Mouse (Mus musculus) hematopoietic stem cell, adult 5-6 weeks (primary cell): ENCODE results near the gene Ilvbl. TPM values are rescaled to one million over a fixed set of nuclear protein-coding genes. Genes with fewer than 3 reads are reported as not detected.
A peak's percentile ranks its signal among the peaks of the same experiment; 100 is the strongest.
"Not testable (repeated sequence)": the region's sequence is repeated elsewhere in the genome, so short reads cannot be mapped to it uniquely, and the experiment has no call there.

Source experiments
- ATAC-seq, 2 experiments: fragments of 125-278 bp in 1 of 2; replicated peaks in 1 of 2; 2 replicates each; pipeline ENCODE4 v1.8.0; 2016 to 2017; ENCODE audit warnings: inconsistent platforms in 2 of 2, mild to moderate bottlenecking in 2 of 2, moderate number of reproducible peaks in 2 of 2, low read depth in 1 of 2, moderate TSS enrichment in 1 of 2; ENCODE audit not compliant: low FRiP score in 2 of 2, poor library complexity in 2 of 2, severe bottlenecking in 2 of 2, insufficient read depth in 1 of 2, low TSS enrichment in 1 of 2
- total RNA-seq: library from RNA; stranded (forward); fragments of 172-1452, 232-1000 nt; gene quantifications from 2 replicates; pipeline ENCODE4 v1.2.3, GENCODE M21; 2017

Ilvbl gene
- total RNA-seq, 1 experiment from 2014 or later: 14.7 TPM

DNA sequence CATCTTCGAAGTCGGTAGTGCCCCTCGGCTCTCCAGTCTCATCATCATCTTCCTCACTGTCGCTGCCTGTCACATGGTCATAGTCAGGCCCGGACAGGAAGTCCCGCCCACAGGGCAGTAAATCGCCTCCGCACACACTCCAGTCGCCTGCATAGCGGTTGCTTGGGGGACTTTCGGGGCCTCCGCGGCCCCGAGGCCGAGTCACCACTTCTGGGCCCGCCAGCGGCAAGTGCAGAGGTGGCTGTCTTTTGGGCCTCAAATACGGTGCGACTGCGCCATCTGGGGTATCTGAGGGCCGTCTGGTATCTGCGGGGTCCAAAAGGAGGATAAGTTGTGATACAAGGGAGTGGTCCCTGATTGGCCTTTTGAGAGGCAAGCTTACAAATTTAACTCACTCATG, 11.5 kb downstream of the Ilvbl start:
- no peak for ATAC-seq

- ATAC-seq: no peak
These were observed 11.9 kb downstream of the Ilvbl start for GRCm38 (mm10) chr10:78586026-78586425.

DNA sequence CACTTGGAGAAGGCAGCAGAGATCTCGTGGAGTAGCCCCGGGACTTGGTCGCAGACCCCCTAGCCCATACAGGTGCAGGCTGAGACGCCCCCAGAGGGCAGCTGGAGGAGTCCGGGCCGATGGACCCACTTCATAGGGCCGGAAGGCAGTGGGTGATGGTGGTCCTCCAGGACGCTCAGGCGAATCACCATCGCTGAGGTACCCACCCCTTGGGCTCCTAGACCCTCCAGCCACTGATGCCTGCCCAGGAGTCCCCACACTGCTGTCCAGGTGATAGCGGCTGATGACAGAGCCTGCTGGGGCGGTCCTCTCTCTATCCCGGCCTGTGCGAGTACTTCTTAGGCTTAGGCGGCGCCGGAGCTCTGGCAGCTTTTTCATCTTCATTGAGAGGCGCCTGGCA, 15.1 kb downstream of the Ilvbl start:
- ATAC-seq: no peak

GRCm38 (mm10) chr10:78589901-78590300, 15.8 kb downstream of the Ilvbl start:
- ATAC-seq: no peak

DNA sequence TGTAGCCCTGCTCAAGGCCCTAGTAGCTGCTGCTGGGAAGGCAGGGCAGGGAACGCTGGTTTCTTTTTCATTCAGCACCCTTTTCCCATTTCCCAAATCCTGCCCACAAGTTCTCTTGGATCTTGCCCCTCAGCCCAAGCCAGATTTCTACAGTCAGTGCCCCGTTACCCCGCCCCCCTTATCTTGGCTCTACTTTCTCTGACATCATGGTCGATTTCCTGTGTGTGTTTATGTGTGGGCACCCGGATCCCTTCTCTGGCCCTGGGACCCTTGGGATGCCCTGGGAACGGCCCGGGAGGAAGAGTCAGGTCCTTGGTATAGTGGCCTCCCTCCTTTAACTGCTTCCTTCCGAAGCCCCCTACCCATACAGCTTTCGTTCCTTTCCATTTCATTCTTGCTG, 16.6 kb downstream of the Ilvbl start:
- ATAC-seq: peak in 1 of 2 experiments; percentile 63; a peak in 2 of 4 replicates

- ATAC-seq: peak; percentile 54
These were observed 17.5 kb downstream of the Ilvbl start, which contains the start of gene Syde1 for GRCm38 (mm10) chr10:78591406-78592328. Gene Syde1, minus strand, starts transcription at chr10:78591964.

- ATAC-seq: no peak
These were observed 18.8 kb downstream of the Ilvbl start for GRCm38 (mm10) chr10:78592856-78593379.

DNA sequence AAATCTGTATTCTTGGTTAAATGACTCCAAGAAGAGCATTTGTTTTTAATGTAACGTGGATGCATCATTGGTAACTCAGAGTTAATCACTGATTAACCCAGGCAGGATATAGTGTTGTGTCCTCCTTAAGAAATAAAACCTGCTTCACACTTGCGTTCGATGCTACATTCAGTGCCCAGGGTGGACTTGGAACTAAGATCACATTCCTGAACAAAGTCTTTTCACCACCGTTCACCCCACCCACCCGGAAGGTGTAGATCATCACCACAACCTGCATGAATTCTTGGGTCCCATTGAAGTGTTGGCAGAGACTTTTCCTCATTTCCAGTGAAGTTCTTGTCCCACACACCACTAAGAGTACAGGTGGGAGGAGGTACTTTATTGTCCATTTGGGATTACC, 19.6 kb downstream of the Ilvbl start:
- ATAC-seq: no peak

DNA sequence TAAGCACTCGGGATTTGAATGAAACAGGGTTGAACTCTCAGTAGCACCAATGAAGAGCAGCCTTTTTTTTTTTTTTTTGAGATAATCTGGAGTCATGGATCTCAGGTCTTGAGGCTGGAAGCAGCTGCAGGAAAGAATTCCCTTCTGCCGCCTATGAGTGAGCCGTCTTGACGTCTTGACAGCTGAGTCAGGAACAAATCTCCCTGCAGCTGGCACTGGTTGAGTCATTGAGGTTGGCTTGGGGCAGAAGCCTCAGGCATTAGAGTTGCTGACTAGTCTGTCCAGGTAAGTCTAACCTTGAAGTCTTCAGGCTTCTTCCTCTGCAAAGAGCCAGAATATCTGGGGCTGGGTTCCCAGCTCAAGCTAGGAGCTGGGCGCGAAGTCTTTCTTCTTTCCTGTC, 20.0 kb downstream of the Ilvbl start:
- ATAC-seq: no peak

DNA sequence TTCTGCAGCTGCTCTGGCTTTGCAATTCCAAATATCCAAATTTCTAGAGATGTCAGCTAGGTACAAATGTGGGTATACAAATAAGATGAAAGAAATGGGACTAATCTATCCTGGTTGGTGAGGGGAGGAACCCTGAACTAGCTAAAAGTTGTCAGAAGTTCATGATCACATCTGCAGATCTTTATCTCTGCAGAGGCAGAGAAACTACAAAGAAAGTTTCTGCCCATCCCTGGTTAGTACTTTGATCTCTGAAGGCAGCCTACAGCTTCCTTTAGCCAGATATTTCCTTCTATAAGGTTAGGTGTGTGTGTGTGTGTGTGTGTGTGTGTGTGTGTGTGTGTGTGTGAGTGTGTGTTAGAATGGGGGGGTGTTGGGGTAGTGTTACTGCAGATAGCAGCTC, 20.4 kb downstream of the Ilvbl start:
- no peak for ATAC-seq

DNA sequence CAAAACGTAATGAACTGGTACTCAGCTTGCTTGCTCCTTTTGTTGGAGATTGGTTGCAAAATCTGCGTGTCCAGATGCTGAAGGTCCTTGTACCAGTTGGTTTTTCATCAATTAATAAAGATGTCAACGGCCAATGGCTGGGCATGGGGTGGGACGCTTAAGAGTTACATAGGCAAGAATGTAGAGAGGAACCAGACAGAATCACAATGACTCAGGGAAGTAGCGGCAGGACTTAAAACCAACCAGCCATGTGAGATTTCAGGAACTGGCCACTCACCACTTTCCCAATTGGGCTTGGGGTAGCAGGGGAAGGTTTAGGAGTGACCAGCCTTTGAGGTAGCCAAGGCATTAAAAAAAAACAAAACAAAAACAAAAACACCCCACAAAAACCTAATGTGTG, 25.7 kb downstream of the Ilvbl start:
- ATAC-seq: no peak

DNA sequence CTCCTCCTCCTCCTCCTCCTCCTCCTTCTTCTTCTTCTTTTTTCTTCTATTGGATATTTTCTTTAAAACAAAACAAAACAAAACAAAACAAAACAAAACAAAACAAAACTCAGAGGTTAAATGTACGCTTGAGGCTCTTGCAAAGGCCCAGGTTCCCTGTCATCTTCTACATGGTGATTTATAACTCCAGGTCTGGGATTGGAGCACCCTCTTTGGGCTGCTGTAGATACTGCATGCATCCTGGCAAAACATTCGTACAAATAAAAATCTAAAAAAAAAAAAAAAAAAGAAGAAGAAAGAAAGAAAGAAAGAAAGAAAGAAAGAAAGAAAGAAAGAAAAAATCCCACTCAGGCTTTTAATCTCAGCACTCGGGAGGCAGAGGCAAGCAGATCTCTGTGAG, 30.9 kb downstream of the Ilvbl start:
- ATAC-seq: peak; percentile 78 to 81; a peak in 3 of 4 replicates

DNA sequence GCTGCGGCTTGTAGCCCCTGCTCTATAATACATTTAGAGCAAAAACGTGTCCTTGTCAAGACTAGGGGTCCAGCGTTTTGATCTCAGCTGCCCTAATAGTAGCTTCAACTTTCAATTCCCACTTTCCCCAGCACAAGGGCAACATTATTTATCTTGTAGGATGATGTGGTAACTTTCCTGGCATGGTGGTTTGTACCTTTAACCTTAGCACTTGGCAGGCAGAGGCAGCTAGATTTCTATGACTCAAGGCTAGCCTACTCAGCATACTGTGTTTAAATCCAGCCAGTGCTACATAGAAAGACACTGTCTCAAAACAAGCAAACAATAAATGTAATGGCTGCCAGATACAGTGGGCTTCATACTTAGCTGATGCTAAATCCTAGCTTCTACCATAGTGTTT, 33.5 kb downstream of the Ilvbl start:
- no peak for ATAC-seq

- no peak for ATAC-seq
These were observed 43.8 kb downstream of the Ilvbl start, which contains the start of gene Olfr1357 for GRCm38 (mm10) chr10:78617974-78618373. Gene Olfr1357, minus strand, starts transcription at chr10:78618074.

- not testable (repeated sequence) for ATAC-seq
These were observed 49.0 kb downstream of the Ilvbl start for GRCm38 (mm10) chr10:78623143-78623542.

DNA sequence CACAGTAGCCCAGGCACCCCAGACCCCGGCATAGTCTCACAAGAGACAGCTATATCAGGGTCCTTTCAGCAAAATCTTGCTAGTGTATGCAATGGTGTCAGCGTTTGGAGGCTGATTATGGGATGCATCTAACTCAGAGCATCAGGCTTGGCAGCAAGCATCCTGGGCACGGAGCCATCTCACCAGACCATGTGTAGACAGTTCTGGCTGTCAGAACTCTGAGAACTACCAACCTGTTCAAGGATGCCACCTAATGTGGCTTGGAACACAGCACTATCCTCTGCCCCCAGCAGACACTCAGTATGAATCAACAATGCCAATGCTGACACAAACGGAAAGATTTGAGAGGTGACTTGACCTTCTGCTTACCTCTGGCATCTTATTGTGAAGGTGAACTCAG, 56.0 kb downstream of the Ilvbl start:
- ATAC-seq: no peak

DNA sequence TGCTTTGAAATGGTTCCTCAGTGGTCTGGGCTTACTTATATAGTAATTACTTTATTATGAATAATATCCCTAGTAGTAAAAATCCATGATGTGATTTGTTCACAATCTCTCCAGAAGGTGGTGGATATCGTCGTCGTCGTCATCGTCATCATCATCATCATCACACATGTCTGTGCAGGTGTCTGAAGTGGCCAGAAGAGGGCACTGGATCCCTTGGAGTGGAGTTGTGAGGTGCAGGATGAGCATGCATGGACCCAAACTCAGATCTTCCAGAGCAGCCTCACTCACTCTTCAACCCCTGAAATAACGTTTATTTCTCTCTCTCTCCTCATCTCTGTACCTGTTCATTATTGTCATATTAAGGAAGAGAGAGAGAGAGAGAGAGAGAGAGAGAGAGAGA, 58.2 kb downstream of the Ilvbl start:
- peak; percentile 58 to 71; a peak in 3 of 4 replicates for ATAC-seq
